Mouse (Mus musculus) lung, postnatal 0 days (tissue): Measurements from ENCODE around the gene Bag5.

Experiments used
- CTCF ChIP-seq: IDR thresholded peaks from 2 replicates; pipeline ENCODE4 v1.5.1; 2016; ENCODE audit warnings: antibody characterized with exemption, mild to moderate bottlenecking
- EP300 ChIP-seq: IDR thresholded peaks from 2 replicates; pipeline ENCODE4 v1.6.1; 2016; ENCODE audit warnings: antibody characterized with exemption, mild to moderate bottlenecking, control low read depth

GRCm38 (mm10) chr12:111692899-111693298 is 20.2 kb downstream of the Bag5 start:
- no peak for TF ChIP-seq CTCF
- no peak for TF ChIP-seq EP300
